Mouse (Mus musculus): Measurements from ENCODE around the gene Hsf4. TPM values are rescaled to one million over a fixed set of nuclear protein-coding genes. Genes with fewer than 3 reads are reported as not detected.
A peak's percentile ranks its signal among the peaks of the same experiment; 100 is the strongest.

Hsf4 gene
- total RNA-seq, 2 experiments from 2014 or later: 0.34 to 0.75 TPM

- DNase-seq (ENCODE audit: extremely low spot score in 1 of 2, low spot score in 2 of 2): no peak
- intact Hi-C loops (cut with DNase I): no loop called here
Measured at GRCm38 (mm10) chr8:105257318-105258114, 12.1 kb upstream of the Hsf4 start.

- DNase-seq (ENCODE audit: extremely low spot score in 1 of 2, low spot score in 2 of 2): peak in 1 of 2 experiments; percentile 48
- intact Hi-C loops (cut with DNase I): no loop called here
Measured at GRCm38 (mm10) chr8:105258911-105259720, 10.5 kb upstream of the Hsf4 start.

GRCm38 (mm10) chr8:105259721-105260320, 9.8 kb upstream of the Hsf4 start:
- intact Hi-C loops (cut with DNase I): no loop called here
- DNase-seq (ENCODE audit: extremely low spot score in 1 of 2, low spot score in 2 of 2): peak in 1 of 2 experiments; percentile 84

GRCm38 (mm10) chr8:105260371-105261099, 9.1 kb upstream of the Hsf4 start:
- DNase-seq (ENCODE audit: extremely low spot score in 1 of 2, low spot score in 2 of 2): no peak
- intact Hi-C loops (cut with DNase I): no loop called here

- DNase-seq (ENCODE audit: extremely low spot score in 1 of 2, low spot score in 2 of 2): no peak
- intact Hi-C loops (cut with DNase I): no loop called here
Measured at GRCm38 (mm10) chr8:105261326-105261980, 8.1 kb upstream of the Hsf4 start.

GRCm38 (mm10) chr8:105263244-105263912, 6.2 kb upstream of the Hsf4 start:
- no peak for DNase-seq (ENCODE audit: extremely low spot score in 1 of 2, low spot score in 2 of 2)
- intact Hi-C loops (cut with DNase I): no loop called here

GRCm38 (mm10) chr8:105264024-105264982, 5.3 kb upstream of the Hsf4 start, which contains the start of the genes Tradd and Fbxl8:
Gene Tradd, minus strand, starts transcription at chr8:105264609.
Gene Fbxl8, plus strand, starts transcription at chr8:105264648.
- intact Hi-C loops (cut with DNase I): no loop called here
- peak in 1 of 2 experiments; percentile 79 for DNase-seq (ENCODE audit: extremely low spot score in 1 of 2, low spot score in 2 of 2)

- intact Hi-C loops (cut with DNase I): no loop called here
- DNase-seq (ENCODE audit: extremely low spot score in 1 of 2, low spot score in 2 of 2): no peak
Measured at GRCm38 (mm10) chr8:105265128-105265527, 4.5 kb upstream of the Hsf4 start.

- peak in 1 of 2 experiments; percentile 52 for DNase-seq (ENCODE audit: extremely low spot score in 1 of 2, low spot score in 2 of 2)
Measured at GRCm38 (mm10) chr8:105266775-105267174, 2.8 kb upstream of the Hsf4 start.

GRCm38 (mm10) chr8:105268342-105269074, 1.1 kb upstream of the Hsf4 start:
- intact Hi-C loops (cut with DNase I): no loop called here
- DNase-seq (ENCODE audit: extremely low spot score in 1 of 2, low spot score in 2 of 2): peak; percentile 83 to 88

More at GRCm38 (mm10) chr8:105266775-105267174, 2.8 kb upstream of the Hsf4 start:
- intact Hi-C loops (cut with DNase I): no loop called here

GRCm38 (mm10) chr8:105269075-105269458, 534 bp upstream of the Hsf4 start:
- intact Hi-C loops (cut with DNase I): no loop called here
- peak in 1 of 2 experiments; percentile 76 for DNase-seq (ENCODE audit: extremely low spot score in 1 of 2, low spot score in 2 of 2)

GRCm38 (mm10) chr8:105270101-105270915, 707 bp downstream of the Hsf4 start:
- DNase-seq (ENCODE audit: extremely low spot score in 1 of 2, low spot score in 2 of 2): no peak
- intact Hi-C loops (cut with DNase I): no loop called here

GRCm38 (mm10) chr8:105270916-105271186, 1.2 kb downstream of the Hsf4 start:
- intact Hi-C loops (cut with DNase I): no loop called here
- DNase-seq (ENCODE audit: extremely low spot score in 1 of 2, low spot score in 2 of 2): no peak

- intact Hi-C loops (cut with DNase I): no loop called here
Measured at GRCm38 (mm10) chr8:105275387-105275786, 5.8 kb downstream of the Hsf4 start.

GRCm38 (mm10) chr8:105275840-105276239, 6.2 kb downstream of the Hsf4 start, which contains the start of gene Nol3:
Gene Nol3, plus strand, starts transcription at chr8:105276140.
- DNase-seq (ENCODE audit: extremely low spot score in 1 of 2, low spot score in 2 of 2): no peak
- intact Hi-C loops (cut with DNase I): no loop called here

More at GRCm38 (mm10) chr8:105275387-105275786, 5.8 kb downstream of the Hsf4 start:
- DNase-seq (ENCODE audit: extremely low spot score in 1 of 2, low spot score in 2 of 2): no peak
